In the genomic region with DNA sequence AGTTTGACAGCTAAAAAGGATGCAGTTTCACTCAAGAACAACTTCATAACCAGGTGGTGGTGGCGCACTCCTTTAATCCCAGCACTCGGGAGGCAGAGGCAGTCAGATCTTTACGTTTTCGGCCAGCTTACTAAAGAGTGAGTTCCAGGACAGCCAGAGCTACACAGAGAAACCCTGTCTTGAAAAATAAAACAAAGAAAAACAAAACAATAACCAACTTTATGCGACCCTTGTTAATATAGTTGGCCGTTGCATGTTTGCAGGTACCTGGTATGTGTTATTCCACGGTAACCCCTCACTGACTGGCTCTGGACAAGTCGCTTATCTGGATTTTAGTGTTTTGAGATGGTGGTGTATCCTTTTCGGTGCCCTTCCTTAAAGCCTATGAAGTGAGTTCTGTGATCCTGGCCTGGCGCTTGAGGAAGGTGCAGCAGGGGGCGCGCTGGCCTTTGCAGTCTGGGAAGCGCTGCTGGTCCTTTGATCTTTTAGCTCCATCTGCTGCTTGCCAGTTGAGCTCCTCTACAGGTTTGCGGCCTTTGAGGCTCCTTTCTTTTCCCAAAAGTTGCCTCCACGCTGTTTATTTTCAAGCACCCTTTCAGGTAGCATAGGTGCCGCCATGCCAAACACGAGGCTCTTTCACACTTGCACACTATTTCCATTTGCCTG, we compare ENCODE assay signal across 8 mouse cellular contexts. TPM values are rescaled to one million over a fixed set of nuclear protein-coding genes. Genes with fewer than 3 reads are reported as not detected.
DNase-seq lines count a peak whose midpoint lies in the region; ATAC-seq and TF ChIP-seq lines count a peak whose summit lies in the region.

Gene Coq2 (minus strand): TSS at position 430 of the 666 bp plus-strand sequence.

- H3K27ac ChIP-seq in cerebellum, adult 2 months (ENCODE audit: insufficient read depth, low read length): peak within 1 kb of the TSS; percentile 83
- peak within 1 kb of the TSS; percentile 68; the same call in 1 of the 2 replicates for H3K27ac ChIP-seq in lung, postnatal 0 days (ENCODE audit: low read length)

- peak within 1 kb of the TSS; percentile 72 for H3K4me2 ChIP-seq in lung, postnatal 0 days (replicated peaks; ENCODE audit: low read depth, low read length)

- H3K27me3 ChIP-seq in cerebellum, adult 2 months (ENCODE audit: control insufficient read depth, insufficient read depth, low read length): no peaks in the 10 kb centered on the region
- no peaks in the 10 kb centered on the region for H3K27me3 ChIP-seq in lung, postnatal 0 days (replicated peaks; ENCODE audit: insufficient read depth, low read length)

- H3K9me3 ChIP-seq in lung, postnatal 0 days (ENCODE audit: low read length): no peaks in the 10 kb centered on the region

- TF ChIP-seq EP300 in lung, postnatal 0 days (IDR thresholded peaks at IDR 0.05): no peak

- peak; percentile 86 for DNase-seq in MEL-GATA-1-ER (ENCODE audit: extremely low read depth, low read depth)
- DNase-seq in cerebellum, adult 2 months: peak; percentile 81 to 85
- DNase-seq in forelimb bud, embryonic 11.5 days (ENCODE audit: low read depth, low spot score): peak; percentile 84
- DNase-seq in layer of hippocampus, adult 9-10 months (ENCODE audit: low spot score): peak; percentile 54
- peak; percentile 94 for DNase-seq in lung, postnatal 0 days (ENCODE audit: low spot score)
- peak; percentile 74 for DNase-seq in ovary, postnatal 14 days (ENCODE audit: low spot score)
- DNase-seq in thymus, postnatal 14 days: peak; percentile 87

- no peak for TF ChIP-seq POLR2A in cerebellum, adult 2 months (IDR thresholded peaks at IDR 0.05; ENCODE audit: borderline replicate concordance, insufficient read depth, low read length)

- peak within 1 kb of the TSS; percentile 98 for H3K4me3 ChIP-seq in cerebellum, adult 2 months (replicated peaks; ENCODE audit: insufficient read depth, low read depth, low read length)
- peak within 1 kb of the TSS; percentile 78 for H3K4me3 ChIP-seq in lung, postnatal 0 days (ENCODE audit: low read depth, low read length)

- 9% methylated on average over 17 of the region's 17 CpGs for WGBS in cerebellum, adult 2 months
- WGBS in lung, postnatal 0 days: 7% methylated on average over 17 of the region's 17 CpGs

- ATAC-seq in hematopoietic stem cell, adult 5-6 weeks (replicated peaks in 1 of 2; ENCODE audit: insufficient read depth in 1 of 2, low FRiP score in 2 of 2, low TSS enrichment in 1 of 2, low read depth in 1 of 2, poor library complexity in 2 of 2, severe bottlenecking in 2 of 2): peak; percentile 90
- ATAC-seq in lung, postnatal 0 days: peak; percentile 69

- TF ChIP-seq CTCF in cerebellum, adult 2 months (IDR thresholded peaks at IDR 0.05; ENCODE audit: borderline replicate concordance, insufficient read depth, low read depth, low read length): peak; percentile 69
- TF ChIP-seq CTCF in lung, postnatal 0 days (IDR thresholded peaks at IDR 0.05): peak; percentile 93

- H3K9ac ChIP-seq in lung, postnatal 0 days (replicated peaks; ENCODE audit: low read depth): peak within 1 kb of the TSS; percentile 70

- H3K36me3 ChIP-seq in lung, postnatal 0 days (ENCODE audit: insufficient read depth, low read length): no peaks in the 10 kb centered on the region

- H3K4me1 ChIP-seq in cerebellum, adult 2 months (ENCODE audit: control insufficient read depth, insufficient read depth, low read length): no peaks in the 10 kb centered on the region
- 0 out of 2 replicates have a peak, but pooled peaks cover 5% of the 10 kb centered on the region for H3K4me1 ChIP-seq in lung, postnatal 0 days (ENCODE audit: insufficient read depth, low read depth, low read length)

RNA-seq across cellular contexts. Expression of gene Coq2, which starts in this region (rescaled TPM):
- 108 and 112 TPM in 2 replicates for polyA plus RNA-seq in cerebellum, adult 2 months (2012; rRNA removed)
- 46.2 and 51.4 TPM in 2 replicates for total RNA-seq in hematopoietic stem cell, adult 5-6 weeks (2017)
- polyA plus RNA-seq in lung, postnatal 0 days (2015; fragmentation: Nextera tagmentation; extraction: Ambion mirVana): 34.3 and 35.5 TPM in 2 replicates

Comparison
In these comparisons a context has a peak if more than half of its experiments do, and no peak if none do; other contexts are left out.
1. Peak in every context shown above with its lines: DNase-seq, ATAC-seq, H3K4me3 ChIP-seq and H3K27ac ChIP-seq.